Mouse (Mus musculus) cerebellum, postnatal 14 days (tissue): ENCODE results near the gene Gdpd3.

Experiments used
- DNase-seq, 2 experiments: peaks; one replicate each; pipeline ENCODE4 v3.0.0; 2021; ENCODE audit warnings: mixed read lengths in 2 of 2

Gene Gdpd3

GRCm38 (mm10) chr7:126791851-126792720 is 26.0 kb downstream of the Gdpd3 start, which contains the start of gene Ppp4c:
Gene Ppp4c (minus strand): TSS chr7:126792496.
- DNase-seq = peak; percentile 98

- no peak for DNase-seq
Measured at GRCm38 (mm10) chr7:126792721-126793443, 26.7 kb downstream of the Gdpd3 start.

- no peak for DNase-seq
Measured at GRCm38 (mm10) chr7:126793456-126794270, 27.5 kb downstream of the Gdpd3 start.

- no peak for DNase-seq
Measured at GRCm38 (mm10) chr7:126794271-126794605, 28.1 kb downstream of the Gdpd3 start.

- no peak for DNase-seq
Measured at GRCm38 (mm10) chr7:126795387-126796317, 29.5 kb downstream of the Gdpd3 start.

- DNase-seq = peak; percentile 70 to 77
Measured at GRCm38 (mm10) chr7:126796350-126796932, 30.3 kb downstream of the Gdpd3 start.

GRCm38 (mm10) chr7:126797411-126798126 is 31.4 kb downstream of the Gdpd3 start, which contains the start of gene Fam57b:
Gene Fam57b (plus strand): TSS chr7:126797668.
- DNase-seq = peak; percentile 75 to 82

GRCm38 (mm10) chr7:126798127-126799049 is 32.3 kb downstream of the Gdpd3 start:
- peak; percentile 53 to 70 for DNase-seq

GRCm38 (mm10) chr7:126799050-126799467 is 32.9 kb downstream of the Gdpd3 start:
- DNase-seq = peak; percentile 98

GRCm38 (mm10) chr7:126799468-126800268 is 33.5 kb downstream of the Gdpd3 start:
- peak in 1 of 2 experiments; percentile 79 for DNase-seq

- peak in 1 of 2 experiments; percentile 20 for DNase-seq
Measured at GRCm38 (mm10) chr7:126800269-126801056, 34.3 kb downstream of the Gdpd3 start.

- no peak for DNase-seq
Measured at GRCm38 (mm10) chr7:126801057-126801422, 34.9 kb downstream of the Gdpd3 start.

GRCm38 (mm10) chr7:126802134-126802889 is 36.2 kb downstream of the Gdpd3 start:
- no peak for DNase-seq

GRCm38 (mm10) chr7:126803181-126803580 is 37.0 kb downstream of the Gdpd3 start:
- DNase-seq = no peak

GRCm38 (mm10) chr7:126803751-126804150 is 37.6 kb downstream of the Gdpd3 start:
- DNase-seq = no peak

GRCm38 (mm10) chr7:126806956-126807355 is 40.8 kb downstream of the Gdpd3 start:
- DNase-seq = no peak

- DNase-seq = no peak
Measured at GRCm38 (mm10) chr7:126807405-126807804, 41.3 kb downstream of the Gdpd3 start.
